Mouse (Mus musculus) cortical plate, adult 2 months (tissue): ENCODE results near the gene Spata25.

Source experiments
- CTCF ChIP-seq: fragments of 200-500 bp; IDR thresholded peaks from 2 replicates; pipeline ENCODE4 v1.5.1; 2011; ENCODE audit warnings: mild to moderate bottlenecking, control low read depth, low read length; ENCODE audit not compliant: insufficient read depth; ENCODE audit errors: extremely low read depth
- POLR2A ChIP-seq: fragments of 200-500 bp; IDR thresholded peaks from 2 replicates; pipeline ENCODE4 v1.6.1; 2011; ENCODE audit warnings: mild to moderate bottlenecking, low read length, control low read depth; ENCODE audit not compliant: insufficient read depth; ENCODE audit errors: extremely low read depth

GRCm38 (mm10) chr2:164859640-164860432 is 31.5 kb upstream of the Spata25 start:
- TF ChIP-seq CTCF: no peak
- no peak for TF ChIP-seq POLR2A
